Mouse (Mus musculus) embryonic facial prominence, embryonic 12.5 days (tissue): ENCODE measurements around the gene Tdp1. TPM values are rescaled to one million over a fixed set of nuclear protein-coding genes. Genes with fewer than 3 reads are reported as not detected.
"Not testable (repeated sequence)": the region's sequence is repeated elsewhere in the genome, so short reads cannot be mapped to it uniquely, and the experiment has no call there.

Experiments
- ATAC-seq: fragments of 200-750 bp; cut with Nextera tagmentation; 2 replicates; pipeline ENCODE4 v1.8.0; 2017; ENCODE audit not compliant: insufficient number of reproducible peaks, insufficient read depth, low FRiP score, low TSS enrichment
- H3K27ac ChIP-seq: fragments of 300-500 bp; sonication (generic); 2 replicates; pipeline ENCODE4 v1.5.1; 2016; ENCODE audit warnings: mild to moderate bottlenecking
- H3K27me3 ChIP-seq: fragments of 300-500 bp; sonication (generic); 2 replicates; pipeline ENCODE4 v1.6.1; 2016; ENCODE audit warnings: mild to moderate bottlenecking, moderate library complexity
- H3K36me3 ChIP-seq: fragments of 300-500 bp; sonication (generic); 2 replicates; pipeline ENCODE4 v1.6.1; 2016; ENCODE audit warnings: mild to moderate bottlenecking
- H3K4me1 ChIP-seq: fragments of 300-500 bp; sonication (generic); 2 replicates; pipeline ENCODE4 v1.6.1; 2016
- H3K4me2 ChIP-seq: fragments of 300-500 bp; sonication (generic); replicated peaks from 2 replicates; pipeline ENCODE4 v1.6.1; 2016; ENCODE audit warnings: mild to moderate bottlenecking, moderate library complexity
- H3K4me3 ChIP-seq: fragments of 300-500 bp; sonication (generic); 2 replicates; pipeline ENCODE4 v1.5.1; 2016; ENCODE audit warnings: mild to moderate bottlenecking
- H3K9ac ChIP-seq: fragments of 300-500 bp; sonication (generic); 2 replicates; pipeline ENCODE4 v1.6.1; 2016; ENCODE audit warnings: mild to moderate bottlenecking, moderate library complexity
- H3K9me3 ChIP-seq: fragments of 300-500 bp; sonication (generic); 2 replicates; pipeline ENCODE4 v1.6.1; 2016; ENCODE audit warnings: mild to moderate bottlenecking, moderate library complexity
- WGBS: fragments of 180-500 bp; shearing (Covaris S2); methylation state at CpG from one replicate; pipeline ENCODE4 v1.1.7; 2016; 5-methylcytosine and 5-hydroxymethylcytosine counted together
- polyA plus RNA-seq: library from polyadenylated mRNA; unstranded; fragments of >200 nt; fragmentation: Nextera tagmentation; extraction: Ambion mirVana; gene quantifications from 2 replicates; pipeline ENCODE4 v1.2.1, GENCODE M21; 2016

The Tdp1 gene
- polyA plus RNA-seq, 1 experiment from 2014 or later = 76.6 TPM

GRCm38 (mm10) chr12:99960675-99961074 lies 76.4 kb downstream of the Tdp1 start:
- WGBS = 92% methylated on average over 7 of the region's 7 CpGs
- Histone ChIP-seq H3K4me3 (no peak overlapping the region), H3K9ac (no peak overlapping the region), H3K4me2 (no peak overlapping the region), H3K27ac (no peak overlapping the region), H3K36me3 (0 out of 2 replicates have a peak, but pooled peaks cover 2% of the 10 kb centered on the region), H3K4me1 (peaks cover 18% of the 10 kb centered on the region), H3K9me3 (no peaks in the 10 kb centered on the region), H3K27me3 (peaks cover 33% of the 10 kb centered on the region)
- ATAC-seq = no peak

- Histone ChIP-seq H3K4me2 (peak within 1 kb of the TSS; percentile 94), H3K36me3 (no peaks in the 10 kb centered on the region), H3K27ac (no peak within 1 kb of the TSS), H3K9ac (peak within 1 kb of the TSS; percentile 24), H3K9me3 (no peaks in the 10 kb centered on the region), H3K4me3 (peak within 1 kb of the TSS; percentile 48), H3K27me3 (peaks cover 71% of the 10 kb centered on the region), H3K4me1 (peaks cover 29% of the 10 kb centered on the region)
- 2% methylated on average over 39 of the region's 39 CpGs for WGBS
- ATAC-seq = peak; percentile 71
These were observed 80.2 kb downstream of the Tdp1 start, which contains the start of gene Kcnk13 for GRCm38 (mm10) chr12:99964301-99965202. Gene Kcnk13, plus strand, starts transcription at chr12:99964499.

- peaks cover 77% of the 10 kb centered on the region for H3K27me3 ChIP-seq
- no peak overlapping the region for H3K27ac ChIP-seq
- WGBS = under 1% methylated on average over 77 of the region's 77 CpGs
- peak overlapping the region; percentile 36 for H3K9ac ChIP-seq
- H3K36me3 ChIP-seq = no peaks in the 10 kb centered on the region
- peaks cover 29% of the 10 kb centered on the region for H3K4me1 ChIP-seq
- H3K4me2 ChIP-seq = peak overlapping the region; percentile 94
- no peaks in the 10 kb centered on the region for H3K9me3 ChIP-seq
- ATAC-seq = no peak
- H3K4me3 ChIP-seq = peak overlapping the region; percentile 48
These were observed 81.1 kb downstream of the Tdp1 start for GRCm38 (mm10) chr12:99965203-99966115.

- Histone ChIP-seq H3K36me3 (no peaks in the 10 kb centered on the region), H3K4me1 (peaks cover 29% of the 10 kb centered on the region), H3K4me2 (peak overlapping the region; percentile 94), H3K27ac (no peak overlapping the region), H3K9ac (peak overlapping the region; percentile 36), H3K4me3 (peak overlapping the region; percentile 48), H3K27me3 (peaks cover 73% of the 10 kb centered on the region), H3K9me3 (no peaks in the 10 kb centered on the region)
- whole genome bisulfite sequencing = 3% methylated on average over 25 of the region's 25 CpGs
- no peak for ATAC-seq
These were observed 81.9 kb downstream of the Tdp1 start for GRCm38 (mm10) chr12:99966116-99966770.

- no peak for ATAC-seq
These were observed 82.6 kb downstream of the Tdp1 start for GRCm38 (mm10) chr12:99966881-99967363.

GRCm38 (mm10) chr12:99969906-99970305 lies 85.6 kb downstream of the Tdp1 start:
- H3K4me3 ChIP-seq = no peak overlapping the region
- H3K4me1 ChIP-seq = peaks cover 20% of the 10 kb centered on the region
- no peaks in the 10 kb centered on the region for H3K9me3 ChIP-seq
- ATAC-seq = no peak
- peaks cover 52% of the 10 kb centered on the region for H3K27me3 ChIP-seq
- no peak overlapping the region for H3K4me2 ChIP-seq
- H3K9ac ChIP-seq = no peak overlapping the region
- no peaks in the 10 kb centered on the region for H3K36me3 ChIP-seq
- WGBS = 71% methylated on average over 4 of the region's 4 CpGs
- H3K27ac ChIP-seq = no peak overlapping the region

More at GRCm38 (mm10) chr12:99966881-99967363, 82.6 kb downstream of the Tdp1 start:
- H3K4me3 ChIP-seq = 0 out of 2 replicates have a peak overlapping the region, but pooled peaks have one; percentile 48
- peaks cover 73% of the 10 kb centered on the region for H3K27me3 ChIP-seq
- no peak overlapping the region for H3K4me2 ChIP-seq
- H3K4me1 ChIP-seq = peaks cover 29% of the 10 kb centered on the region
- H3K36me3 ChIP-seq = no peaks in the 10 kb centered on the region
- H3K9ac ChIP-seq = no peak overlapping the region
- no peak overlapping the region for H3K27ac ChIP-seq
- no peaks in the 10 kb centered on the region for H3K9me3 ChIP-seq
- 11% methylated on average over 12 of the region's 12 CpGs for WGBS

GRCm38 (mm10) chr12:99971205-99971894 lies 87.0 kb downstream of the Tdp1 start:
- H3K4me2 ChIP-seq, H3K4me1 ChIP-seq, H3K9ac ChIP-seq, H3K9me3 ChIP-seq, H3K27ac ChIP-seq, H3K4me3 ChIP-seq, ATAC-seq, H3K36me3 ChIP-seq: not testable (repeated sequence)
- H3K27me3 ChIP-seq = peaks cover 38% of the 10 kb centered on the region
- 70% methylated on average over 7 of the region's 7 CpGs for WGBS

- Histone ChIP-seq H3K27ac (no peak overlapping the region), H3K4me3 (no peak overlapping the region), H3K9me3 (no peaks in the 10 kb centered on the region), H3K4me2 (no peak overlapping the region), H3K27me3 (peaks cover 23% of the 10 kb centered on the region), H3K36me3 (no peaks in the 10 kb centered on the region), H3K9ac (no peak overlapping the region), H3K4me1 (no peaks in the 10 kb centered on the region)
- ATAC-seq = no peak
- WGBS = 56% methylated on average over 7 of the region's 7 CpGs
These were observed 88.5 kb downstream of the Tdp1 start for GRCm38 (mm10) chr12:99972825-99973224.

- H3K4me1 ChIP-seq = no peaks in the 10 kb centered on the region
- no peak overlapping the region for H3K27ac ChIP-seq
- H3K9me3 ChIP-seq = no peaks in the 10 kb centered on the region
- H3K27me3 ChIP-seq = peaks cover 15% of the 10 kb centered on the region
- ATAC-seq = no peak
- H3K36me3 ChIP-seq = no peaks in the 10 kb centered on the region
- no peak overlapping the region for H3K4me2 ChIP-seq
- H3K4me3 ChIP-seq = no peak overlapping the region
- no peak overlapping the region for H3K9ac ChIP-seq
- 60% methylated on average over 1 of the region's 1 CpGs for WGBS
These were observed 89.3 kb downstream of the Tdp1 start for GRCm38 (mm10) chr12:99973659-99974058.

- Histone ChIP-seq H3K36me3 (no peaks in the 10 kb centered on the region), H3K4me3 (no peak overlapping the region), H3K4me1 (no peaks in the 10 kb centered on the region), H3K27ac (no peak overlapping the region), H3K27me3 (no peaks in the 10 kb centered on the region), H3K9me3 (no peaks in the 10 kb centered on the region), H3K9ac (no peak overlapping the region), H3K4me2 (no peak overlapping the region)
- no peak for ATAC-seq
- WGBS = 85% methylated on average over 4 of the region's 4 CpGs
These were observed 95.2 kb downstream of the Tdp1 start for GRCm38 (mm10) chr12:99979541-99979940.
